Mouse (Mus musculus) forebrain, embryonic 10.5 days (tissue): Measurements from ENCODE around the gene Cyfip2. TPM values are rescaled to one million over a fixed set of nuclear protein-coding genes. Genes with fewer than 3 reads are reported as not detected.
A peak's percentile ranks its signal among the peaks of the same experiment; 100 is the strongest.

Experiments
- DNase-seq: peaks from one replicate; pipeline ENCODE4 v3.0.0-alpha.2; 2017; ENCODE audit warnings: low spot score; ENCODE audit errors: extremely low spot score
- H3K27ac ChIP-seq: fragments of 300-500 bp; sonication (generic); 2 replicates; pipeline ENCODE4 v1.5.1; 2016; ENCODE audit warnings: mild to moderate bottlenecking
- H3K27me3 ChIP-seq: fragments of 300-500 bp; sonication (generic); 2 replicates; pipeline ENCODE4 v1.6.1; 2016; ENCODE audit warnings: mild to moderate bottlenecking; ENCODE audit not compliant: poor library complexity, severe bottlenecking
- H3K36me3 ChIP-seq: fragments of 300-500 bp; sonication (generic); replicated peaks from 2 replicates; pipeline ENCODE4 v1.6.1; 2016; ENCODE audit warnings: mild to moderate bottlenecking, moderate library complexity
- H3K4me1 ChIP-seq: fragments of 300-500 bp; sonication (generic); 2 replicates; pipeline ENCODE4 v1.6.1; 2016
- H3K4me3 ChIP-seq: fragments of 300-500 bp; sonication (generic); 2 replicates; pipeline ENCODE4 v1.5.1; 2016; ENCODE audit warnings: mild to moderate bottlenecking, moderate library complexity
- H3K9me3 ChIP-seq: fragments of 300-500 bp; sonication (generic); 2 replicates; pipeline ENCODE4 v1.6.1; 2016; ENCODE audit warnings: mild to moderate bottlenecking, moderate library complexity
- WGBS: fragments of 180-500 bp; shearing (Covaris S2); methylation state at CpG from one replicate; pipeline ENCODE4 v1.1.7; 2016; 5-methylcytosine and 5-hydroxymethylcytosine counted together
- polyA plus RNA-seq: library from polyadenylated mRNA; unstranded; fragments of >200 nt; fragmentation: Nextera tagmentation; extraction: Ambion mirVana; gene quantifications from 2 replicates; pipeline ENCODE4 v1.2.1, GENCODE M21; 2016

The Cyfip2 gene
- polyA plus RNA-seq, 1 experiment from 2014 or later, result 25.0 TPM

GRCm38 (mm10) chr11:46314534-46314933, 1.9 kb upstream of the Cyfip2 start:
- no peak overlapping the region for H3K27ac ChIP-seq
- peaks cover 10% of the 10 kb centered on the region for H3K27me3 ChIP-seq
- H3K36me3 ChIP-seq, result no peaks in the 10 kb centered on the region
- no peaks in the 10 kb centered on the region for H3K9me3 ChIP-seq
- no peak for DNase-seq
- whole genome bisulfite sequencing, result 87% methylated on average over 7 of the region's 7 CpGs
- H3K4me3 ChIP-seq, result no peak overlapping the region
- H3K4me1 ChIP-seq, result peaks cover 34% of the 10 kb centered on the region

GRCm38 (mm10) chr11:46313851-46314250, 1.2 kb upstream of the Cyfip2 start:
- Histone ChIP-seq H3K9me3 (no peaks in the 10 kb centered on the region), H3K4me3 (no peak overlapping the region), H3K4me1 (peaks cover 41% of the 10 kb centered on the region), H3K27ac (no peak overlapping the region), H3K36me3 (no peaks in the 10 kb centered on the region), H3K27me3 (peaks cover 10% of the 10 kb centered on the region)
- DNase-seq, result no peak
- 89% methylated on average over 6 of the region's 6 CpGs for WGBS

GRCm38 (mm10) chr11:46311703-46312522, 746 bp downstream of the Cyfip2 start:
- Histone ChIP-seq H3K27me3 (peaks cover 10% of the 10 kb centered on the region), H3K9me3 (no peaks in the 10 kb centered on the region), H3K36me3 (peaks cover 3% of the 10 kb centered on the region; the same call in 1 of the 2 replicates), H3K27ac (peak overlapping the region; percentile 89), H3K4me3 (peak overlapping the region; percentile 60), H3K4me1 (peaks cover 45% of the 10 kb centered on the region)
- WGBS, result under 1% methylated on average over 71 of the region's 71 CpGs
- DNase-seq, result peak; percentile 63

GRCm38 (mm10) chr11:46311181-46311702, 1.4 kb downstream of the Cyfip2 start:
- H3K27me3 ChIP-seq, result peaks cover 10% of the 10 kb centered on the region
- peaks cover 45% of the 10 kb centered on the region for H3K4me1 ChIP-seq
- peak overlapping the region; percentile 89 for H3K27ac ChIP-seq
- peaks cover 3% of the 10 kb centered on the region; the same call in 1 of the 2 replicates for H3K36me3 ChIP-seq
- WGBS, result 8% methylated on average over 14 of the region's 14 CpGs
- no peak for DNase-seq
- H3K4me3 ChIP-seq, result peak overlapping the region; percentile 60
- H3K9me3 ChIP-seq, result no peaks in the 10 kb centered on the region

- WGBS, result 66% methylated on average over 5 of the region's 5 CpGs
- H3K27ac ChIP-seq, result peak overlapping the region; percentile 89
- no peak for DNase-seq
- H3K9me3 ChIP-seq, result no peaks in the 10 kb centered on the region
- H3K27me3 ChIP-seq, result peaks cover 10% of the 10 kb centered on the region
- peaks cover 45% of the 10 kb centered on the region for H3K4me1 ChIP-seq
- peaks cover 3% of the 10 kb centered on the region; the same call in 1 of the 2 replicates for H3K36me3 ChIP-seq
- peak overlapping the region; percentile 60 for H3K4me3 ChIP-seq
These were observed 2.0 kb downstream of the Cyfip2 start for GRCm38 (mm10) chr11:46310647-46311063.

GRCm38 (mm10) chr11:46309808-46310555, 2.7 kb downstream of the Cyfip2 start:
- Histone ChIP-seq H3K4me3 (peak overlapping the region; percentile 60), H3K36me3 (peaks cover 3% of the 10 kb centered on the region; the same call in 1 of the 2 replicates), H3K4me1 (peaks cover 48% of the 10 kb centered on the region), H3K9me3 (no peaks in the 10 kb centered on the region), H3K27me3 (peaks cover 10% of the 10 kb centered on the region), H3K27ac (peak overlapping the region; percentile 89)
- DNase-seq, result peak; percentile 35
- 37% methylated on average over 10 of the region's 10 CpGs for WGBS

GRCm38 (mm10) chr11:46309111-46309741, 3.4 kb downstream of the Cyfip2 start:
- peak overlapping the region; percentile 89; the same call in 1 of the 2 replicates for H3K27ac ChIP-seq
- H3K27me3 ChIP-seq, result peaks cover 10% of the 10 kb centered on the region
- H3K36me3 ChIP-seq, result peaks cover 3% of the 10 kb centered on the region; the same call in 1 of the 2 replicates
- H3K4me3 ChIP-seq, result peak overlapping the region; percentile 60; the same call in 1 of the 2 replicates
- no peak for DNase-seq
- WGBS, result 80% methylated on average over 20 of the region's 20 CpGs
- no peaks in the 10 kb centered on the region for H3K9me3 ChIP-seq
- H3K4me1 ChIP-seq, result peaks cover 52% of the 10 kb centered on the region

GRCm38 (mm10) chr11:46308271-46308974, 4.2 kb downstream of the Cyfip2 start:
- Histone ChIP-seq H3K9me3 (no peaks in the 10 kb centered on the region), H3K27ac (0 out of 2 replicates have a peak overlapping the region, but pooled peaks have one; percentile 89), H3K27me3 (peaks cover 10% of the 10 kb centered on the region), H3K4me1 (peaks cover 52% of the 10 kb centered on the region), H3K36me3 (peaks cover 3% of the 10 kb centered on the region; the same call in 1 of the 2 replicates), H3K4me3 (no peak overlapping the region; the same call in 1 of the 2 replicates)
- DNase-seq, result no peak
- WGBS, result 95% methylated on average over 11 of the region's 11 CpGs

- Histone ChIP-seq H3K4me1 (peaks cover 49% of the 10 kb centered on the region), H3K27me3 (peaks cover 10% of the 10 kb centered on the region), H3K27ac (no peak overlapping the region), H3K9me3 (no peaks in the 10 kb centered on the region), H3K36me3 (peaks cover 3% of the 10 kb centered on the region; the same call in 1 of the 2 replicates), H3K4me3 (no peak overlapping the region)
- 93% methylated on average over 7 of the region's 7 CpGs for WGBS
- DNase-seq, result no peak
These were observed 4.9 kb downstream of the Cyfip2 start for GRCm38 (mm10) chr11:46307768-46308167.

- H3K4me1 ChIP-seq, result peaks cover 40% of the 10 kb centered on the region
- no peaks in the 10 kb centered on the region for H3K9me3 ChIP-seq
- 94% methylated on average over 7 of the region's 7 CpGs for WGBS
- H3K27me3 ChIP-seq, result peaks cover 10% of the 10 kb centered on the region
- no peak for DNase-seq
- no peak overlapping the region for H3K4me3 ChIP-seq
- H3K27ac ChIP-seq, result no peak overlapping the region
- peaks cover 3% of the 10 kb centered on the region; the same call in 1 of the 2 replicates for H3K36me3 ChIP-seq
These were observed 5.9 kb downstream of the Cyfip2 start for GRCm38 (mm10) chr11:46306776-46307175.

GRCm38 (mm10) chr11:46305881-46306520, 6.7 kb downstream of the Cyfip2 start:
- Histone ChIP-seq H3K36me3 (peaks cover 3% of the 10 kb centered on the region; the same call in 1 of the 2 replicates), H3K27me3 (peaks cover 4% of the 10 kb centered on the region), H3K9me3 (no peaks in the 10 kb centered on the region), H3K4me3 (no peak overlapping the region), H3K4me1 (peaks cover 32% of the 10 kb centered on the region), H3K27ac (no peak overlapping the region)
- no peak for DNase-seq
- 86% methylated on average over 9 of the region's 9 CpGs for WGBS
